Mouse (Mus musculus) hindbrain, embryonic 11.5 days (tissue): ENCODE data around the gene Gsx2. TPM values are rescaled to one million over a fixed set of nuclear protein-coding genes. Genes with fewer than 3 reads are reported as not detected.

Experiments
- ATAC-seq: fragments of 200-750 bp; cut with Nextera tagmentation; 2 replicates; pipeline ENCODE4 v1.8.0; 2017; ENCODE audit warnings: mild to moderate bottlenecking, moderate TSS enrichment, moderate library complexity; ENCODE audit not compliant: low FRiP score
- DNase-seq: peaks from one replicate; pipeline ENCODE4 v3.0.0-alpha.2; 2015; ENCODE audit warnings: low spot score
- H3K27ac ChIP-seq: fragments of 300-500 bp; sonication (generic); 2 replicates; pipeline ENCODE4 v1.5.1; 2014; ENCODE audit warnings: mild to moderate bottlenecking, low read depth, low read length
- H3K27me3 ChIP-seq: fragments of 300-500 bp; sonication (generic); 2 replicates; pipeline ENCODE4 v1.6.1; 2014; ENCODE audit warnings: mild to moderate bottlenecking, low read length, moderate library complexity, mixed read lengths; ENCODE audit not compliant: control insufficient read depth, insufficient read depth
- H3K36me3 ChIP-seq: fragments of 300-500 bp; sonication (generic); 2 replicates; pipeline ENCODE4 v1.6.1; 2014; ENCODE audit warnings: mild to moderate bottlenecking, low read length, moderate library complexity, mixed read lengths; ENCODE audit not compliant: control insufficient read depth, insufficient read depth
- H3K4me1 ChIP-seq: fragments of 300-500 bp; sonication (generic); replicated peaks from 2 replicates; pipeline ENCODE4 v1.6.1; 2014; ENCODE audit warnings: low read length, mixed read lengths; ENCODE audit not compliant: control insufficient read depth, insufficient read depth
- H3K4me2 ChIP-seq: fragments of 300-500 bp; sonication (generic); replicated peaks from 2 replicates; pipeline ENCODE4 v1.6.1; 2014; ENCODE audit warnings: mild to moderate bottlenecking, low read depth, low read length
- H3K4me3 ChIP-seq: fragments of 300-500 bp; sonication (generic); 2 replicates; pipeline ENCODE4 v1.5.1; 2014; ENCODE audit warnings: low read depth, low read length
- H3K9ac ChIP-seq: fragments of 300-500 bp; sonication (generic); 2 replicates; pipeline ENCODE4 v1.6.1; 2014; ENCODE audit warnings: low read depth, low read length
- H3K9me3 ChIP-seq: fragments of 300-500 bp; sonication (generic); 2 replicates; pipeline ENCODE4 v1.6.1; 2016; ENCODE audit warnings: low read length; ENCODE audit not compliant: control insufficient read depth
- WGBS: fragments of 180-500 bp; shearing (Covaris S2); extraction: QIAGEN DNeasy Blood & Tissue Kit; methylation state at CpG from one replicate; pipeline ENCODE4 v1.1.7; 2014; 5-methylcytosine and 5-hydroxymethylcytosine counted together
- polyA plus RNA-seq: library from polyadenylated mRNA; unstranded; fragments of >200 nt; fragmentation: Nextera tagmentation; extraction: Ambion mirVana; gene quantifications from 2 replicates; pipeline ENCODE4 v1.2.1, GENCODE M21; 2014

Gsx2 gene
- polyA plus RNA-seq, 1 experiment from 2014 or later = 6.0 TPM

DNA sequence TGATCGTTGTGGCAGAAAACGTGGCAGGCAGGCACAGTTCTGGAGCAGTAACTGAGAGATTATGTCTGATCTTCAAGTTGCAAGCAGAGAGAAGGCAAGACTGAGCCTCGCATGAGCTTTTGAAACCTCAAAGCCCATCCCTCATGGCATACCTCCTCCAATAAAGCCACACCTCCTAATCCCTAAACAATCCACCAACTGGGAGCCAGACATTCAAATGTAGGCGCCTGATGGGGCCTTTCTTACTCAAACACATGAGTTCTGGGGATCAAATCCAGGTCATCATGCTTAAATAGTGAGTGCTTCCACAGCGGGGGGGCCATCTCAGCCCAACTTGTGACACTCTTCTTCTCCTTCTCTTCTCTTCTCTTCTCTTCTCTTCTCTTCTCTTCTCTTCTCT lies 36.4 kb downstream of the Gsx2 start:
- no peak overlapping the region for H3K4me3 ChIP-seq
- H3K4me1 ChIP-seq = no peaks in the 10 kb centered on the region
- no peaks in the 10 kb centered on the region for H3K27me3 ChIP-seq
- DNase-seq (no peak), ATAC-seq (no peak)
- no peaks in the 10 kb centered on the region for H3K9me3 ChIP-seq
- H3K27ac ChIP-seq = no peak overlapping the region
- 63% methylated on average over 5 of the region's 5 CpGs for WGBS
- H3K36me3 ChIP-seq = no peaks in the 10 kb centered on the region
- H3K9ac ChIP-seq = no peak overlapping the region
- H3K4me2 ChIP-seq = no peak overlapping the region

GRCm38 (mm10) chr5:75118840-75119239 lies 43.4 kb downstream of the Gsx2 start:
- H3K27me3 ChIP-seq = no peaks in the 10 kb centered on the region
- H3K36me3 ChIP-seq = no peaks in the 10 kb centered on the region
- WGBS = 60% methylated on average over 7 of the region's 7 CpGs
- no peaks in the 10 kb centered on the region for H3K9me3 ChIP-seq
- H3K9ac ChIP-seq = no peak overlapping the region
- no peak overlapping the region for H3K27ac ChIP-seq
- H3K4me3 ChIP-seq = no peak overlapping the region
- no peak overlapping the region for H3K4me2 ChIP-seq
- no peak for ATAC-seq
- no peaks in the 10 kb centered on the region for H3K4me1 ChIP-seq
- peak; percentile 45 for DNase-seq

- Histone ChIP-seq H3K27me3 (no peaks in the 10 kb centered on the region), H3K4me1 (no peaks in the 10 kb centered on the region), H3K27ac (no peak overlapping the region), H3K9ac (no peak overlapping the region), H3K9me3 (no peaks in the 10 kb centered on the region), H3K4me2 (no peak overlapping the region), H3K4me3 (no peak overlapping the region), H3K36me3 (no peaks in the 10 kb centered on the region)
- DNase-seq = no peak
- 61% methylated on average over 5 of the region's 5 CpGs for WGBS
- ATAC-seq = no peak
These were observed 46.2 kb downstream of the Gsx2 start for GRCm38 (mm10) chr5:75121646-75122045.

Other genes with a start within 250 kb of the Gsx2 start
- gene Chic2, start 30.8 kb upstream of the Gsx2 start, polyA plus RNA-seq = 50.9 and 52.3 TPM in 2 replicates
- gene Pdgfra, start 76.7 kb downstream of the Gsx2 start, polyA plus RNA-seq = 26.5 and 29.3 TPM in 2 replicates